Mouse (Mus musculus): ENCODE data around the gene Uqcrq. TPM values are rescaled to one million over a fixed set of nuclear protein-coding genes. Genes with fewer than 3 reads are reported as not detected.

Uqcrq gene
- total and polyA plus RNA-seq, 3 experiments: 72.4 to 1,130 TPM; not detected in 1

- peak overlapping the region; percentile 76 for H3K27ac ChIP-seq (ENCODE audit: control insufficient read depth, low read depth, low read length)
- peaks cover 7 to 30% of the 10 kb centered on the region in 2 experiments for H3K36me3 ChIP-seq (ENCODE audit: control insufficient read depth in 1 of 2, insufficient read depth in 2 of 2, low read length in 2 of 2)
- no peaks in the 10 kb centered on the region for H3K27me3 ChIP-seq (ENCODE audit: control insufficient read depth in 1 of 2, insufficient read depth in 2 of 2, low read length in 2 of 2)
- H3K9ac ChIP-seq (ENCODE audit: control insufficient read depth, low read depth, low read length, poor library complexity, severe bottlenecking): peak overlapping the region; percentile 95
- H3K9me3 ChIP-seq (replicated peaks; ENCODE audit: insufficient read depth, low read length): no peaks in the 10 kb centered on the region
- peaks cover 14% of the 10 kb centered on the region for H3K79me2 ChIP-seq (ENCODE audit: control insufficient read depth, insufficient read depth, low read length, poor library complexity)
- peak; percentile 31; the same call in 1 of the 2 replicates for TF ChIP-seq NRF1 (IDR thresholded peaks at IDR 0.05; ENCODE audit: insufficient read depth, low read depth, low read length, poor library complexity, severe bottlenecking)
- TF ChIP-seq MYB (IDR thresholded peaks at IDR 0.05; ENCODE audit: low read depth, low read length): 0 out of 2 replicates have a peak, but pooled peaks have one; percentile 14
- TF ChIP-seq GATA1 (IDR thresholded peaks at IDR 0.05; ENCODE audit: low read depth, low read length): peak; percentile 51
- TF ChIP-seq SMC3 (IDR thresholded peaks at IDR 0.05; ENCODE audit: low read depth, low read length): no peak
- H3K4me1 ChIP-seq (ENCODE audit: control insufficient read depth in 1 of 2, insufficient read depth in 2 of 2, low read length in 2 of 2): peaks cover 8 to 30% of the 10 kb centered on the region in 2 experiments
- DNase-seq (ENCODE audit: low read depth, low spot score): no peak
- peak overlapping the region; percentile 89 to 94 for H3K4me3 ChIP-seq (ENCODE audit: control insufficient read depth in 1 of 2, insufficient read depth in 1 of 2, low read depth in 2 of 2, low read length in 2 of 2)
Measured at GRCm38 (mm10) chr11:53430300-53430669, 346 bp downstream of the Uqcrq start.

- DNase-seq (ENCODE audit: low read depth, low spot score): peak; percentile 35
- Histone ChIP-seq H3K4me1 (ENCODE audit: control insufficient read depth in 1 of 2, insufficient read depth in 2 of 2, low read length in 2 of 2) (peaks cover 8 to 30% of the 10 kb centered on the region in 2 experiments), H3K9ac (ENCODE audit: control insufficient read depth, low read depth, low read length, poor library complexity, severe bottlenecking) (peak overlapping the region; percentile 95), H3K79me2 (ENCODE audit: control insufficient read depth, insufficient read depth, low read length, poor library complexity) (peaks cover 14% of the 10 kb centered on the region), H3K9me3 (replicated peaks; ENCODE audit: insufficient read depth, low read length) (no peaks in the 10 kb centered on the region), H3K36me3 (ENCODE audit: control insufficient read depth in 1 of 2, insufficient read depth in 2 of 2, low read length in 2 of 2) (peaks cover 7 to 30% of the 10 kb centered on the region in 2 experiments), H3K27me3 (ENCODE audit: control insufficient read depth in 1 of 2, insufficient read depth in 2 of 2, low read length in 2 of 2) (no peaks in the 10 kb centered on the region), H3K4me3 (ENCODE audit: control insufficient read depth in 1 of 2, insufficient read depth in 1 of 2, low read depth in 2 of 2, low read length in 2 of 2) (peak overlapping the region; percentile 89 to 94), H3K27ac (ENCODE audit: control insufficient read depth, low read depth, low read length) (peak overlapping the region; percentile 22)
- TF ChIP-seq TBP (IDR thresholded peaks at IDR 0.05; ENCODE audit: low read depth, low read length) (no peak), UBTF (IDR thresholded peaks at IDR 0.05; ENCODE audit: borderline replicate concordance, insufficient read depth, low read depth, low read length) (no peak), GATA1 (IDR thresholded peaks at IDR 0.05; ENCODE audit: low read depth, low read length) (no peak), NELFE (IDR thresholded peaks at IDR 0.05; ENCODE audit: low read depth, low read length) (no peak), MAFK (IDR thresholded peaks at IDR 0.05; ENCODE audit: borderline replicate concordance, low read depth, low read length) (no peak), POLR2A (IDR thresholded peaks at IDR 0.05; ENCODE audit: control insufficient read depth in 1 of 2, insufficient read depth in 1 of 2, low read depth in 1 of 2, low read length in 2 of 2, poor library complexity in 1 of 2) (peak in 1 of 2 experiments; percentile 8; a peak in 1 of 4 replicates), RAD21 (IDR thresholded peaks at IDR 0.05; ENCODE audit: low read depth, low read length) (no peak), E2F4 (IDR thresholded peaks at IDR 0.05; ENCODE audit: borderline replicate concordance, low read depth, low read length) (no peak), MYC (IDR thresholded peaks at IDR 0.05; ENCODE audit: low read depth, low read length) (no peak), ZNF384 (IDR thresholded peaks at IDR 0.05; ENCODE audit: low read depth, low read length) (peak; percentile 54), MAX (IDR thresholded peaks at IDR 0.05; ENCODE audit: low read length) (no peak), TAL1 (IDR thresholded peaks at IDR 0.05; ENCODE audit: low read length) (no peak), MAZ (IDR thresholded peaks at IDR 0.05; ENCODE audit: low read depth, low read length) (no peak), ZKSCAN1 (IDR thresholded peaks at IDR 0.05; ENCODE audit: low read depth, low read length) (no peak), KAT2A (conservative IDR thresholded peaks at IDR 0.05; ENCODE audit: low read depth, low read length) (no peak), RCOR1 (IDR thresholded peaks at IDR 0.05; ENCODE audit: low read depth, low read length) (no peak), JUND (IDR thresholded peaks at IDR 0.05; ENCODE audit: low read depth, low read length) (no peak), TCF12 (IDR thresholded peaks at IDR 0.05; ENCODE audit: low read depth, low read length) (no peak), SIN3A (IDR thresholded peaks at IDR 0.05; ENCODE audit: low read length) (no peak), ZMIZ1 (IDR thresholded peaks at IDR 0.05; ENCODE audit: low read depth, low read length) (no peak), USF1 (IDR thresholded peaks at IDR 0.05; ENCODE audit: low read depth, low read length) (no peak), MEF2A (IDR thresholded peaks at IDR 0.05; ENCODE audit: extremely low read depth, insufficient replicate concordance, low read depth, low read length, poor library complexity, severe bottlenecking) (no peak), NRF1 (IDR thresholded peaks at IDR 0.05; ENCODE audit: insufficient read depth, low read depth, low read length, poor library complexity, severe bottlenecking) (no peak), SMC3 (IDR thresholded peaks at IDR 0.05; ENCODE audit: low read depth, low read length) (peak; percentile 1; the same call in 1 of the 2 replicates), HCFC1 (IDR thresholded peaks at IDR 0.05; ENCODE audit: low read depth, low read length) (no peak)
Measured at GRCm38 (mm10) chr11:53429182-53429581, 1.4 kb downstream of the Uqcrq start.

Data from MEL (cell line).